Mouse (Mus musculus): ENCODE measurements around the gene Hpd. TPM values are rescaled to one million over a fixed set of nuclear protein-coding genes. Genes with fewer than 3 reads are reported as not detected.

Hpd gene
- polyA plus RNA-seq, 2 experiments, result 26.7 to 28.7 TPM

DNA sequence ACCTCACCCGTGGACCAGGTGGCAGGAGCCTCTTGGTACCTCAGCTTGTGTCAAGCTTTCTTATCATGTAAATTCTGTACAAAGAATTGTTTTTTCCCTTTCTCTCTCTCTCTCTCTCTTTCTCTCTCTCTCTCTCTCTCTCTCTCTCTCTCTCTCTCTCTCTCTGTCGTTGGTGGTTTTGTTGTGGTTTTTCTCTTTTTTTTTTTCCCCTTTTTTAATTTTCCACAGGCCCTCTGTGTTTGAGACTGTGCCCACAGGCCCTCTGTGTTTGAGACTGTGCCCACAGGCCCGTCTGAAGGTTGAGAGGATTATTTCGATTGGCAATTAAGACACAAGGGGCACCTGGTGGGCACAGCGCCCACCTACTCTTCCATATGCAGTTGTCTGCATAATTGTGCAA, 14.9 kb downstream of the Hpd start:
- DNase-seq (ENCODE audit: low read depth in 3 of 3, low spot score in 3 of 3) (no peak), ATAC-seq (ENCODE audit: insufficient read depth) (no peak)
- 58% methylated on average over 5 of the region's 5 CpGs for WGBS (ENCODE audit: insufficient replicate concordance)
- Histone ChIP-seq H3K4me2 (ENCODE audit: low read depth) (no peak overlapping the region), H3K27me3 (ENCODE audit: control insufficient read depth, insufficient read depth, low read length) (no peaks in the 10 kb centered on the region), H3K27ac (no peak overlapping the region), H3K9me3 (ENCODE audit: control insufficient read depth, low read length) (no peaks in the 10 kb centered on the region), H3K9ac (replicated peaks) (no peak overlapping the region), H3K4me3 (ENCODE audit: insufficient read depth in 1 of 2, low read depth in 2 of 2, low read length in 2 of 2) (no peak overlapping the region), H3K36me3 (replicated peaks; ENCODE audit: control insufficient read depth, insufficient read depth, low read depth) (peaks cover 37% of the 10 kb centered on the region), H3K4me1 (replicated peaks; ENCODE audit: control insufficient read depth in 2 of 2, insufficient read depth in 2 of 2, low read length in 1 of 2) (peaks cover 4 to 5% of the 10 kb centered on the region in 2 experiments; a peak in 2 of 4 replicates)
- no peak for TF ChIP-seq CTCF (IDR thresholded peaks at IDR 0.05; ENCODE audit: low read depth)
- TF ChIP-seq EP300 (IDR thresholded peaks at IDR 0.05; ENCODE audit: low read depth), result no peak

DNA sequence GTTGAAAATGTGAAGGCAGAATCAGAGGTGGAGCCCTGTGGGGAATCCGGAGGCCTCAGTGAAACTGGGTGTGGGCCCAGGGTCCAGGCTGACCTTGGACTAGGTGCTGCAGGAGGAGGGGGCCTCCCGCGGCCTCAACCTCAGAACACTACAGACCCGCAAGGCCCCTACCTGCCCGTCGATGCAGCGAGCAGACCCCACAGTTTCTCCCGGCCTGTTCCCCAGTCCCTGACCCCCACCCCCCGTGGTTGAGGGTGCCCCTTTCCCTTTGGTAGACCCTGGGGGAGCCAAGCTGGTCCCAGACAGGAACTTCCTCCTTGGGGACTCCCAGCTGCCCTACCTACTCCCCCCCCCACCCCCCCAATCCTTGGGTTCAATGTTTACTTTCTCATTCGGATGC, 16.1 kb downstream of the Hpd start:
- ATAC-seq (ENCODE audit: insufficient read depth), result no peak
- Histone ChIP-seq H3K4me2 (ENCODE audit: low read depth) (no peak overlapping the region), H3K36me3 (replicated peaks; ENCODE audit: control insufficient read depth, insufficient read depth, low read depth) (peaks cover 48% of the 10 kb centered on the region), H3K4me3 (ENCODE audit: insufficient read depth in 1 of 2, low read depth in 2 of 2, low read length in 2 of 2) (no peak overlapping the region), H3K9me3 (ENCODE audit: control insufficient read depth, low read length) (no peaks in the 10 kb centered on the region), H3K4me1 (replicated peaks; ENCODE audit: control insufficient read depth in 2 of 2, insufficient read depth in 2 of 2, low read length in 1 of 2) (no peaks in the 10 kb centered on the region), H3K9ac (replicated peaks) (no peak overlapping the region), H3K27me3 (ENCODE audit: control insufficient read depth, insufficient read depth, low read length) (no peaks in the 10 kb centered on the region), H3K27ac (no peak overlapping the region)
- 72% methylated on average over 10 of the region's 10 CpGs for WGBS (ENCODE audit: insufficient replicate concordance)
- DNase-seq (ENCODE audit: low read depth in 3 of 3, low spot score in 3 of 3), result no peak
- TF ChIP-seq CTCF (IDR thresholded peaks at IDR 0.05; ENCODE audit: low read depth) (no peak), EP300 (IDR thresholded peaks at IDR 0.05; ENCODE audit: low read depth) (no peak)

DNA sequence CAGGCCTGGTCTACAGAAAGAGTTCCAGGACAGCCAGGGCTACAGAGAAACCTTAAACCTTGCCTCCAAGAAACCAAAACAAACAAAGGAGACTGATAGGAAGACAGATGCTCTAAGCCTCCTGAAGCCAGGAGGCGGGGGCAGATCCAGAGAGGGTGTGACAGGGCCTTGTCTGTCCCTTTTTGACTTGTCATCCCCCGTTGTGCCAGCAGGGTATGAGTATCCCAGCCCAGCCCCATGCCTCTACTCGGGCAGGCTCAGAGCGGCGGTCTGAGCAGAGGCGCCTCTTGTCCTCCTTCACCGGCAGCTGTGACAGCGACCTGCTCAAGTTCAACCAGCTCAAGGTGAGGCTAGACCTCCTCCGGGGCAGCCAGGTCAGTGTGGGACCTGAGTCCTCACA, 19.6 kb downstream of the Hpd start:
- DNase-seq (ENCODE audit: low read depth in 3 of 3, low spot score in 3 of 3) (no peak), ATAC-seq (ENCODE audit: insufficient read depth) (0 out of 2 replicates have a peak, but pooled peaks have one; percentile 13)
- H3K27ac ChIP-seq, result no peak overlapping the region
- H3K36me3 ChIP-seq (replicated peaks; ENCODE audit: control insufficient read depth, insufficient read depth, low read depth), result peaks cover 83% of the 10 kb centered on the region
- no peaks in the 10 kb centered on the region for H3K4me1 ChIP-seq (replicated peaks; ENCODE audit: control insufficient read depth in 2 of 2, insufficient read depth in 2 of 2, low read length in 1 of 2)
- no peaks in the 10 kb centered on the region for H3K27me3 ChIP-seq (ENCODE audit: control insufficient read depth, insufficient read depth, low read length)
- no peaks in the 10 kb centered on the region for H3K9me3 ChIP-seq (ENCODE audit: control insufficient read depth, low read length)
- no peak overlapping the region for H3K4me3 ChIP-seq (ENCODE audit: insufficient read depth in 1 of 2, low read depth in 2 of 2, low read length in 2 of 2)
- WGBS (ENCODE audit: insufficient replicate concordance), result 81% methylated on average over 9 of the region's 9 CpGs
- no peak overlapping the region for H3K9ac ChIP-seq (replicated peaks)
- peak; percentile 39 for TF ChIP-seq CTCF (IDR thresholded peaks at IDR 0.05; ENCODE audit: low read depth)
- no peak for TF ChIP-seq EP300 (IDR thresholded peaks at IDR 0.05; ENCODE audit: low read depth)
- no peak overlapping the region for H3K4me2 ChIP-seq (ENCODE audit: low read depth)

DNA sequence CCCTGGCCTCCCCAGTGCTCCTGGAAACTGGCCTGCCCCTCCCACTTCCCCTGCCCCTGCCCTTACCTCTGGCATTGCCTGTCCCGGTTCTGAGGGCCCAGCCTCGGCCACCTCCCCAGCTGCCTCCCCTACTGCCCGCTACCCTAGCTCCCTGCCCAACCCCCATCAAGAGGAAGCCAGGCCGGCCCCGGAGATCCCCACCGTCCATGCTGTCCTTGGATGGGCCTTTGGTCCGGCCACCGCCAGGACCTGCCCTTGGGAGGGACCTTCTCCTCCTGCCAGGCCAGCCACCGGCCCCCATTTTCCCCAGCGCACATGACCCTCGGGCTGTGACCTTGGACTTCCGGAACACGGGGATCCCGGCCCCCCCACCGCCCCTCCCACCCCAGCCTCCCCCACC, 22.2 kb downstream of the Hpd start:
- Histone ChIP-seq H3K4me3 (ENCODE audit: insufficient read depth in 1 of 2, low read depth in 2 of 2, low read length in 2 of 2) (no peak overlapping the region), H3K27me3 (ENCODE audit: control insufficient read depth, insufficient read depth, low read length) (no peaks in the 10 kb centered on the region), H3K27ac (no peak overlapping the region), H3K36me3 (replicated peaks; ENCODE audit: control insufficient read depth, insufficient read depth, low read depth) (peaks cover 78% of the 10 kb centered on the region), H3K9ac (replicated peaks) (no peak overlapping the region), H3K4me2 (ENCODE audit: low read depth) (no peak overlapping the region), H3K4me1 (replicated peaks; ENCODE audit: control insufficient read depth in 2 of 2, insufficient read depth in 2 of 2, low read length in 1 of 2) (no peaks in the 10 kb centered on the region), H3K9me3 (ENCODE audit: control insufficient read depth, low read length) (no peaks in the 10 kb centered on the region)
- ATAC-seq (ENCODE audit: insufficient read depth) (no peak), DNase-seq (ENCODE audit: low read depth in 3 of 3, low spot score in 3 of 3) (no peak)
- TF ChIP-seq EP300 (IDR thresholded peaks at IDR 0.05; ENCODE audit: low read depth) (no peak), CTCF (IDR thresholded peaks at IDR 0.05; ENCODE audit: low read depth) (no peak)
- WGBS (ENCODE audit: insufficient replicate concordance), result 84% methylated on average over 15 of the region's 15 CpGs

DNA sequence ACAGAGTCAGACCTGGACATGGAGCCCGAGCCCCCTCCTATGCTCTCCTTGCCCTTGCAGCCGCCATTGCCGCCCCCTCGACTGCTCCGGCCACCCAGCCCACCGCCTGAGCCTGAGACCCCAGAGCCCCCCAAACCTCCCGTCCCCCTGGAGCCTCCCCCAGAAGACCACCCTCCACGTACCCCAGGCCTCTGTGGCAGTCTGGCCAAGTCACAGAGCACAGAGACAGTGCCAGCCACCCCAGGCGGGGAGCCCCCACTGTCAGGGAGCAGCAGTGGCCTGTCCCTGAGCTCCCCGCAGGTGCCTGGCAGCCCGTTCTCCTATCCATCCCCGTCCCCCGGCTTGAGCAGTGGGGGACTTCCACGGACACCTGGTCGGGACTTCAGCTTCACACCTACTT, 22.7 kb downstream of the Hpd start:
- H3K27me3 ChIP-seq (ENCODE audit: control insufficient read depth, insufficient read depth, low read length), result no peaks in the 10 kb centered on the region
- H3K36me3 ChIP-seq (replicated peaks; ENCODE audit: control insufficient read depth, insufficient read depth, low read depth), result peaks cover 79% of the 10 kb centered on the region
- H3K4me2 ChIP-seq (ENCODE audit: low read depth), result no peak overlapping the region
- H3K4me1 ChIP-seq (replicated peaks; ENCODE audit: control insufficient read depth in 2 of 2, insufficient read depth in 2 of 2, low read length in 1 of 2), result no peaks in the 10 kb centered on the region
- DNase-seq (ENCODE audit: low read depth in 3 of 3, low spot score in 3 of 3), result no peak
- H3K9me3 ChIP-seq (ENCODE audit: control insufficient read depth, low read length), result no peaks in the 10 kb centered on the region
- no peak overlapping the region for H3K9ac ChIP-seq (replicated peaks)
- no peak overlapping the region for H3K4me3 ChIP-seq (ENCODE audit: insufficient read depth in 1 of 2, low read depth in 2 of 2, low read length in 2 of 2)
- ATAC-seq (ENCODE audit: insufficient read depth), result no peak
- WGBS (ENCODE audit: insufficient replicate concordance), result 93% methylated on average over 15 of the region's 15 CpGs
- H3K27ac ChIP-seq, result no peak overlapping the region
- no peak for TF ChIP-seq CTCF (IDR thresholded peaks at IDR 0.05; ENCODE audit: low read depth)
- TF ChIP-seq EP300 (IDR thresholded peaks at IDR 0.05; ENCODE audit: low read depth), result no peak

Data from liver, embryonic 14.5 days (tissue).